Mouse (Mus musculus) embryonic facial prominence, embryonic 11.5 days (tissue): ENCODE data around the gene Ifrd2. TPM values are rescaled to one million over a fixed set of nuclear protein-coding genes. Genes with fewer than 3 reads are reported as not detected.

ENCODE experiments used
- ATAC-seq: fragments of 200-750 bp; cut with Nextera tagmentation; replicated peaks from 2 replicates; pipeline ENCODE4 v1.8.0; 2017; ENCODE audit warnings: low read depth; ENCODE audit not compliant: insufficient number of reproducible peaks, low FRiP score, low TSS enrichment
- DNase-seq: peaks from one replicate; pipeline ENCODE4 v3.0.0-alpha.2; 2015; ENCODE audit warnings: low spot score
- H3K27ac ChIP-seq: fragments of 300-500 bp; sonication (generic); replicated peaks from 2 replicates; pipeline ENCODE4 v1.5.1; 2014; ENCODE audit warnings: mild to moderate bottlenecking, low read depth, low read length, control low read depth
- H3K27me3 ChIP-seq: fragments of 300-500 bp; sonication (generic); 2 replicates; pipeline ENCODE4 v1.6.1; 2014; ENCODE audit warnings: mild to moderate bottlenecking, low read length, moderate library complexity, mixed read lengths; ENCODE audit not compliant: control insufficient read depth, insufficient read depth
- H3K36me3 ChIP-seq: fragments of 300-500 bp; sonication (generic); replicated peaks from 2 replicates; pipeline ENCODE4 v1.6.1; 2014; ENCODE audit warnings: low read depth, mild to moderate bottlenecking, low read length, moderate library complexity, mixed read lengths; ENCODE audit not compliant: control insufficient read depth, insufficient read depth
- H3K4me1 ChIP-seq: fragments of 300-500 bp; sonication (generic); 2 replicates; pipeline ENCODE4 v1.6.1; 2014; ENCODE audit warnings: low read length, mixed read lengths; ENCODE audit not compliant: control insufficient read depth, insufficient read depth
- H3K4me2 ChIP-seq: fragments of 300-500 bp; sonication (generic); 2 replicates; pipeline ENCODE4 v1.6.1; 2014; ENCODE audit warnings: low read depth, mild to moderate bottlenecking, control low read depth, low read length, moderate library complexity
- H3K4me3 ChIP-seq: fragments of 300-500 bp; sonication (generic); 2 replicates; pipeline ENCODE4 v1.5.1; 2014; ENCODE audit warnings: low read depth, low read length, control low read depth
- H3K9ac ChIP-seq: fragments of 300-500 bp; sonication (generic); replicated peaks from 2 replicates; pipeline ENCODE4 v1.6.1; 2014; ENCODE audit warnings: mild to moderate bottlenecking, control low read depth, low read length
- H3K9me3 ChIP-seq: fragments of 300-500 bp; sonication (generic); replicated peaks from 2 replicates; pipeline ENCODE4 v1.6.1; 2016; ENCODE audit warnings: mild to moderate bottlenecking, low read length, inconsistent platforms, mixed read lengths; ENCODE audit not compliant: control insufficient read depth
- whole genome bisulfite sequencing: fragments of 180-500 bp; shearing (Covaris S2); extraction: QIAGEN DNeasy Blood & Tissue Kit; methylation state at CpG from one replicate; pipeline ENCODE4 v1.1.7; 2014; 5-methylcytosine and 5-hydroxymethylcytosine counted together
- polyA plus RNA-seq: library from polyadenylated mRNA; unstranded; fragments of >200 nt; fragmentation: Nextera tagmentation; extraction: Ambion mirVana; gene quantifications from 2 replicates; pipeline ENCODE4 v1.2.1, GENCODE M21; 2014

Ifrd2 gene
- polyA plus RNA-seq, 1 experiment from 2014 or later = 42.3 TPM

GRCm38 (mm10) chr9:107607653-107608245, 20.3 kb downstream of the Ifrd2 start:
- ATAC-seq = no peak
- peaks cover 16% of the 10 kb centered on the region for H3K4me1 ChIP-seq

GRCm38 (mm10) chr9:107608741-107609432, 21.4 kb downstream of the Ifrd2 start, which contains the start of gene Sema3b:
TSS of gene Sema3b (minus strand) at chr9:107609229.
- H3K27ac ChIP-seq = no peak within 1 kb of the TSS
- no peak for ATAC-seq
- H3K4me3 ChIP-seq = no peak within 1 kb of the TSS
- peak within 1 kb of the TSS; percentile 10; the same call in 1 of the 2 replicates for H3K9ac ChIP-seq
- H3K4me2 ChIP-seq = no peak within 1 kb of the TSS
- H3K27me3 ChIP-seq = no peaks in the 10 kb centered on the region
- no peak for DNase-seq
- H3K36me3 ChIP-seq = no peaks in the 10 kb centered on the region
- peaks cover 16% of the 10 kb centered on the region for H3K4me1 ChIP-seq
- no peaks in the 10 kb centered on the region for H3K9me3 ChIP-seq
- 40% methylated on average over 12 of the region's 12 CpGs for WGBS

More at GRCm38 (mm10) chr9:107607653-107608245, 20.3 kb downstream of the Ifrd2 start:
- Histone ChIP-seq H3K27ac (no peak overlapping the region), H3K9me3 (no peaks in the 10 kb centered on the region), H3K27me3 (no peaks in the 10 kb centered on the region), H3K4me2 (no peak overlapping the region), H3K36me3 (no peaks in the 10 kb centered on the region), H3K9ac (peak overlapping the region; percentile 19; the same call in 1 of the 2 replicates), H3K4me3 (no peak overlapping the region)
- WGBS = 55% methylated on average over 9 of the region's 9 CpGs
- no peak for DNase-seq

- Histone ChIP-seq H3K27ac (no peak overlapping the region), H3K4me1 (peaks cover 16% of the 10 kb centered on the region), H3K36me3 (no peaks in the 10 kb centered on the region), H3K27me3 (no peaks in the 10 kb centered on the region), H3K9me3 (no peaks in the 10 kb centered on the region), H3K9ac (no peak overlapping the region), H3K4me3 (no peak overlapping the region), H3K4me2 (no peak overlapping the region)
- ATAC-seq (no peak), DNase-seq (no peak)
- 63% methylated on average over 4 of the region's 4 CpGs for WGBS
Observed at GRCm38 (mm10) chr9:107609433-107609830, 22.0 kb downstream of the Ifrd2 start.

GRCm38 (mm10) chr9:107611456-107612190, 24.2 kb downstream of the Ifrd2 start:
- no peak for DNase-seq
- ATAC-seq = peak; percentile 1; the same call in 1 of the 2 replicates
- H3K27ac ChIP-seq = peak overlapping the region; percentile 81
- H3K9me3 ChIP-seq = no peaks in the 10 kb centered on the region
- no peaks in the 10 kb centered on the region; the same call in 1 of the 2 replicates for H3K36me3 ChIP-seq
- no peak overlapping the region for H3K4me2 ChIP-seq
- 69% methylated on average over 6 of the region's 6 CpGs for WGBS
- H3K27me3 ChIP-seq = no peaks in the 10 kb centered on the region
- peaks cover 9% of the 10 kb centered on the region; the same call in 1 of the 2 replicates for H3K4me1 ChIP-seq
- no peak overlapping the region for H3K4me3 ChIP-seq
- peak overlapping the region; percentile 68 for H3K9ac ChIP-seq

- H3K27ac ChIP-seq = peak overlapping the region; percentile 81
- no peaks in the 10 kb centered on the region for H3K9me3 ChIP-seq
- WGBS = 4% methylated on average over 47 of the region's 48 CpGs
- peak overlapping the region; percentile 75 for H3K4me2 ChIP-seq
- DNase-seq (peak; percentile 98), ATAC-seq (peak; percentile 90)
- peaks cover 9% of the 10 kb centered on the region; the same call in 1 of the 2 replicates for H3K4me1 ChIP-seq
- H3K36me3 ChIP-seq = no peaks in the 10 kb centered on the region; the same call in 1 of the 2 replicates
- peak overlapping the region; percentile 68 for H3K9ac ChIP-seq
- no peaks in the 10 kb centered on the region for H3K27me3 ChIP-seq
- H3K4me3 ChIP-seq = peak overlapping the region; percentile 30
Observed at GRCm38 (mm10) chr9:107612191-107612944, 24.9 kb downstream of the Ifrd2 start.

- Histone ChIP-seq H3K27ac (peak overlapping the region; percentile 81), H3K27me3 (no peaks in the 10 kb centered on the region), H3K9ac (peak overlapping the region; percentile 2; the same call in 1 of the 2 replicates), H3K4me1 (peaks cover 4% of the 10 kb centered on the region; the same call in 1 of the 2 replicates), H3K36me3 (no peaks in the 10 kb centered on the region; the same call in 1 of the 2 replicates), H3K4me3 (peak overlapping the region; percentile 30; the same call in 1 of the 2 replicates), H3K9me3 (no peaks in the 10 kb centered on the region), H3K4me2 (peak overlapping the region; percentile 75)
- 12% methylated on average over 12 of the region's 12 CpGs for WGBS
- DNase-seq = no peak
- no peak; the same call in 1 of the 2 replicates for ATAC-seq
Observed at GRCm38 (mm10) chr9:107612945-107613569, 25.6 kb downstream of the Ifrd2 start.

GRCm38 (mm10) chr9:107615035-107615434, 27.6 kb downstream of the Ifrd2 start:
- Histone ChIP-seq H3K27ac (no peak overlapping the region), H3K4me2 (no peak overlapping the region), H3K4me3 (no peak overlapping the region), H3K9me3 (no peaks in the 10 kb centered on the region), H3K27me3 (no peaks in the 10 kb centered on the region), H3K36me3 (peaks cover 3% of the 10 kb centered on the region; the same call in 1 of the 2 replicates), H3K9ac (no peak overlapping the region; the same call in 1 of the 2 replicates), H3K4me1 (peaks cover 3% of the 10 kb centered on the region; the same call in 1 of the 2 replicates)
- ATAC-seq (no peak), DNase-seq (no peak)
- WGBS = 48% methylated on average over 4 of the region's 4 CpGs
